Mouse (Mus musculus): Measurements from ENCODE around the gene Crmp1. TPM values are rescaled to one million over a fixed set of nuclear protein-coding genes. Genes with fewer than 3 reads are reported as not detected.

The Crmp1 gene
- polyA plus RNA-seq, 2 experiments, result 9.3 to 15.3 TPM

GRCm38 (mm10) chr5:37248870-37249269 lies 7.1 kb downstream of the Crmp1 start:
- Histone ChIP-seq H3K4me2 (replicated peaks; ENCODE audit: low read depth, low read length, severe bottlenecking) (no peak overlapping the region), H3K27ac (replicated peaks; ENCODE audit: low read depth, low read length) (no peak overlapping the region)
- 82% methylated on average over 3 of the region's 3 CpGs for WGBS

GRCm38 (mm10) chr5:37251596-37251995 lies 9.9 kb downstream of the Crmp1 start:
- 55% methylated on average over 3 of the region's 3 CpGs for WGBS
- ATAC-seq (ENCODE audit: low FRiP score, low read depth) (no peak), DNase-seq (ENCODE audit: low spot score) (no peak)
- H3K9ac ChIP-seq (ENCODE audit: low read depth, low read length, severe bottlenecking), result no peak overlapping the region
- H3K27me3 ChIP-seq (ENCODE audit: control insufficient read depth, insufficient read depth, low read length), result no peaks in the 10 kb centered on the region
- no peaks in the 10 kb centered on the region for H3K36me3 ChIP-seq (ENCODE audit: control insufficient read depth, insufficient read depth, low read length)
- no peak overlapping the region for H3K4me3 ChIP-seq (replicated peaks; ENCODE audit: low read length)
- no peak overlapping the region for H3K27ac ChIP-seq (replicated peaks; ENCODE audit: low read depth, low read length)
- no peaks in the 10 kb centered on the region for H3K9me3 ChIP-seq (ENCODE audit: control insufficient read depth, low read length)
- no peak overlapping the region for H3K4me2 ChIP-seq (replicated peaks; ENCODE audit: low read depth, low read length, severe bottlenecking)
- TF ChIP-seq POLR2A (IDR thresholded peaks at IDR 0.05; ENCODE audit: borderline replicate concordance, extremely low read depth, insufficient read depth, insufficient read length), result no peak
- no peaks in the 10 kb centered on the region for H3K4me1 ChIP-seq (ENCODE audit: control insufficient read depth, insufficient read depth, low read length)

More at GRCm38 (mm10) chr5:37248870-37249269, 7.1 kb downstream of the Crmp1 start:
- Histone ChIP-seq H3K9me3 (ENCODE audit: control insufficient read depth, low read length) (no peaks in the 10 kb centered on the region), H3K36me3 (ENCODE audit: control insufficient read depth, insufficient read depth, low read length) (no peaks in the 10 kb centered on the region), H3K27me3 (ENCODE audit: control insufficient read depth, insufficient read depth, low read length) (peaks cover 22% of the 10 kb centered on the region), H3K4me1 (ENCODE audit: control insufficient read depth, insufficient read depth, low read length) (peaks cover 4% of the 10 kb centered on the region), H3K4me3 (replicated peaks; ENCODE audit: low read length) (no peak overlapping the region), H3K9ac (ENCODE audit: low read depth, low read length, severe bottlenecking) (no peak overlapping the region)
- no peak for ATAC-seq (ENCODE audit: low FRiP score, low read depth)
- no peak for DNase-seq (ENCODE audit: low spot score)
- no peak for TF ChIP-seq POLR2A (IDR thresholded peaks at IDR 0.05; ENCODE audit: borderline replicate concordance, extremely low read depth, insufficient read depth, insufficient read length)

GRCm38 (mm10) chr5:37252101-37252804 lies 10.5 kb downstream of the Crmp1 start:
- H3K9ac ChIP-seq (ENCODE audit: low read depth, low read length, severe bottlenecking), result no peak overlapping the region
- WGBS, result 79% methylated on average over 9 of the region's 9 CpGs
- DNase-seq (ENCODE audit: low spot score), result no peak
- H3K4me3 ChIP-seq (replicated peaks; ENCODE audit: low read length), result no peak overlapping the region
- H3K36me3 ChIP-seq (ENCODE audit: control insufficient read depth, insufficient read depth, low read length), result no peaks in the 10 kb centered on the region
- H3K9me3 ChIP-seq (ENCODE audit: control insufficient read depth, low read length), result no peaks in the 10 kb centered on the region
- ATAC-seq (ENCODE audit: low FRiP score, low read depth), result no peak
- H3K27ac ChIP-seq (replicated peaks; ENCODE audit: low read depth, low read length), result no peak overlapping the region
- no peaks in the 10 kb centered on the region for H3K27me3 ChIP-seq (ENCODE audit: control insufficient read depth, insufficient read depth, low read length)
- no peak overlapping the region for H3K4me2 ChIP-seq (replicated peaks; ENCODE audit: low read depth, low read length, severe bottlenecking)
- no peak for TF ChIP-seq POLR2A (IDR thresholded peaks at IDR 0.05; ENCODE audit: borderline replicate concordance, extremely low read depth, insufficient read depth, insufficient read length)
- no peaks in the 10 kb centered on the region for H3K4me1 ChIP-seq (ENCODE audit: control insufficient read depth, insufficient read depth, low read length)

GRCm38 (mm10) chr5:37254523-37254922 lies 12.8 kb downstream of the Crmp1 start:
- H3K36me3 ChIP-seq (ENCODE audit: control insufficient read depth, insufficient read depth, low read length), result no peaks in the 10 kb centered on the region
- H3K4me3 ChIP-seq (replicated peaks; ENCODE audit: low read length), result no peak overlapping the region
- H3K9me3 ChIP-seq (ENCODE audit: control insufficient read depth, low read length), result no peaks in the 10 kb centered on the region
- no peak for TF ChIP-seq POLR2A (IDR thresholded peaks at IDR 0.05; ENCODE audit: borderline replicate concordance, extremely low read depth, insufficient read depth, insufficient read length)
- H3K27me3 ChIP-seq (ENCODE audit: control insufficient read depth, insufficient read depth, low read length), result no peaks in the 10 kb centered on the region
- no peak overlapping the region for H3K9ac ChIP-seq (ENCODE audit: low read depth, low read length, severe bottlenecking)
- no peaks in the 10 kb centered on the region for H3K4me1 ChIP-seq (ENCODE audit: control insufficient read depth, insufficient read depth, low read length)
- no peak overlapping the region for H3K27ac ChIP-seq (replicated peaks; ENCODE audit: low read depth, low read length)
- no peak overlapping the region for H3K4me2 ChIP-seq (replicated peaks; ENCODE audit: low read depth, low read length, severe bottlenecking)
- WGBS, result 81% methylated on average over 4 of the region's 4 CpGs
- ATAC-seq (ENCODE audit: low FRiP score, low read depth), result no peak
- DNase-seq (ENCODE audit: low spot score), result no peak

- Histone ChIP-seq H3K4me1 (ENCODE audit: control insufficient read depth, insufficient read depth, low read length) (no peaks in the 10 kb centered on the region), H3K9ac (ENCODE audit: low read depth, low read length, severe bottlenecking) (no peak overlapping the region), H3K4me3 (replicated peaks; ENCODE audit: low read length) (no peak overlapping the region), H3K27me3 (ENCODE audit: control insufficient read depth, insufficient read depth, low read length) (no peaks in the 10 kb centered on the region), H3K36me3 (ENCODE audit: control insufficient read depth, insufficient read depth, low read length) (no peaks in the 10 kb centered on the region), H3K27ac (replicated peaks; ENCODE audit: low read depth, low read length) (no peak overlapping the region), H3K9me3 (ENCODE audit: control insufficient read depth, low read length) (no peaks in the 10 kb centered on the region), H3K4me2 (replicated peaks; ENCODE audit: low read depth, low read length, severe bottlenecking) (no peak overlapping the region)
- 69% methylated on average over 7 of the region's 7 CpGs for WGBS
- no peak for TF ChIP-seq POLR2A (IDR thresholded peaks at IDR 0.05; ENCODE audit: borderline replicate concordance, extremely low read depth, insufficient read depth, insufficient read length)
- ATAC-seq (ENCODE audit: low FRiP score, low read depth) (no peak), DNase-seq (ENCODE audit: low spot score) (no peak)
These were observed 15.1 kb downstream of the Crmp1 start for GRCm38 (mm10) chr5:37256823-37257222.
